Mouse (Mus musculus) embryonic facial prominence, embryonic 11.5 days (tissue): Measurements from ENCODE around the gene Spata31d1b. TPM values are rescaled to one million over a fixed set of nuclear protein-coding genes. Genes with fewer than 3 reads are reported as not detected.
A peak's percentile ranks its signal among the peaks of the same experiment; 100 is the strongest.
"Not testable (repeated sequence)": the region's sequence is repeated elsewhere in the genome, so short reads cannot be mapped to it uniquely, and the experiment has no call there.

ENCODE experiments used
- ATAC-seq: fragments of 200-750 bp; cut with Nextera tagmentation; replicated peaks from 2 replicates; pipeline ENCODE4 v1.8.0; 2017; ENCODE audit warnings: low read depth; ENCODE audit not compliant: insufficient number of reproducible peaks, low FRiP score, low TSS enrichment
- DNase-seq: peaks from one replicate; pipeline ENCODE4 v3.0.0-alpha.2; 2015; ENCODE audit warnings: low spot score
- H3K27ac ChIP-seq: fragments of 300-500 bp; sonication (generic); replicated peaks from 2 replicates; pipeline ENCODE4 v1.5.1; 2014; ENCODE audit warnings: mild to moderate bottlenecking, low read depth, low read length, control low read depth
- H3K27me3 ChIP-seq: fragments of 300-500 bp; sonication (generic); 2 replicates; pipeline ENCODE4 v1.6.1; 2014; ENCODE audit warnings: mild to moderate bottlenecking, low read length, moderate library complexity, mixed read lengths; ENCODE audit not compliant: control insufficient read depth, insufficient read depth
- H3K36me3 ChIP-seq: fragments of 300-500 bp; sonication (generic); replicated peaks from 2 replicates; pipeline ENCODE4 v1.6.1; 2014; ENCODE audit warnings: low read depth, mild to moderate bottlenecking, low read length, moderate library complexity, mixed read lengths; ENCODE audit not compliant: control insufficient read depth, insufficient read depth
- H3K4me1 ChIP-seq: fragments of 300-500 bp; sonication (generic); 2 replicates; pipeline ENCODE4 v1.6.1; 2014; ENCODE audit warnings: low read length, mixed read lengths; ENCODE audit not compliant: control insufficient read depth, insufficient read depth
- H3K4me2 ChIP-seq: fragments of 300-500 bp; sonication (generic); 2 replicates; pipeline ENCODE4 v1.6.1; 2014; ENCODE audit warnings: low read depth, mild to moderate bottlenecking, control low read depth, low read length, moderate library complexity
- H3K4me3 ChIP-seq: fragments of 300-500 bp; sonication (generic); 2 replicates; pipeline ENCODE4 v1.5.1; 2014; ENCODE audit warnings: low read depth, low read length, control low read depth
- H3K9ac ChIP-seq: fragments of 300-500 bp; sonication (generic); replicated peaks from 2 replicates; pipeline ENCODE4 v1.6.1; 2014; ENCODE audit warnings: mild to moderate bottlenecking, control low read depth, low read length
- H3K9me3 ChIP-seq: fragments of 300-500 bp; sonication (generic); replicated peaks from 2 replicates; pipeline ENCODE4 v1.6.1; 2016; ENCODE audit warnings: mild to moderate bottlenecking, low read length, inconsistent platforms, mixed read lengths; ENCODE audit not compliant: control insufficient read depth
- WGBS: fragments of 180-500 bp; shearing (Covaris S2); extraction: QIAGEN DNeasy Blood & Tissue Kit; methylation state at CpG from one replicate; pipeline ENCODE4 v1.1.7; 2014; 5-methylcytosine and 5-hydroxymethylcytosine counted together
- polyA plus RNA-seq: library from polyadenylated mRNA; unstranded; fragments of >200 nt; fragmentation: Nextera tagmentation; extraction: Ambion mirVana; gene quantifications from 2 replicates; pipeline ENCODE4 v1.2.1, GENCODE M21; 2014

The Spata31d1b gene
- polyA plus RNA-seq, 1 experiment from 2014 or later = not detected

DNA sequence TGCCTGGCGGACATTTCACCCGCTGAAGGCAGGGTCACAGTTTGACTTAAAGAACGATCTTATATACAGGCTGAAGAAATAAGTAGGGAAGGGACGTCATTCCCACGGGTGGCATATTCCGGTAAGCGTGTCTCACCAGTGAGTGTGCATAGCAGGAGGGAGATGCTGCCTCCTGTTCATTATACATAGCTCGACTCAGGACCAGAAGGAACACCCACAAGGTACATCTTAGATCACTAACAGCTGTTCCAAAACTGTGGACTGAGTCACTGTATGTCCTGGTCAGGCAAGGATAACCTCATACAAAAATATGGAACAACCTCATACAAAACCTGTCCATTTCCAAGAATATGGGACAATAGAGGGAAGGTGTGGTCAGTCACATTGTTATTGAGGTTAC lies 13.0 kb upstream of the Spata31d1b start:
- Histone ChIP-seq H3K9me3 (no peaks in the 10 kb centered on the region), H3K27ac (no peak overlapping the region), H3K4me2 (no peak overlapping the region), H3K9ac (no peak overlapping the region), H3K4me3 (no peak overlapping the region), H3K36me3 (no peaks in the 10 kb centered on the region), H3K27me3 (no peaks in the 10 kb centered on the region), H3K4me1 (no peaks in the 10 kb centered on the region)
- WGBS = 87% methylated on average over 8 of the region's 8 CpGs
- ATAC-seq (no peak), DNase-seq (no peak)

DNA sequence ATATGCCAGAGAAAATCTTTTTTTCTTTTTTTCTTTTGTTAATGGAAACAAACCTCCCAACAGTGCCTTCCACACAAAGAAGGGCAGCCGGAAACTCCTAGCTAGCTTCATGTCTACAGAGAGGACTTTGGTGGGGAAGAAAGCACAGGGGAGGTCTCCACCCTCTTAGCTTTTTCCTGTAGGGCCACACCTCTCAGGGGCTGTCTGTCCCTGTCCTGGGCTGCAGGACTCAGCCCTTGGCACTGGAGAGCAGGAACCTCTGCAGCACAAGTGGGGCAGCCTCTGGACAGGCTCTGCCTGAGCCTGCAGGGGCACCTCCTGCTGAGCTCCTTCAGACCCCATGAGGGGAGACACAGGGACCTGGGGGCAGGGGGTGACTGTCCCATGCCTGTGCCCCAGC lies 11.9 kb upstream of the Spata31d1b start:
- not testable (repeated sequence) for H3K36me3 ChIP-seq, H3K27ac ChIP-seq, H3K27me3 ChIP-seq, H3K4me1 ChIP-seq, H3K9ac ChIP-seq, H3K9me3 ChIP-seq, DNase-seq, ATAC-seq, H3K4me2 ChIP-seq, H3K4me3 ChIP-seq
- WGBS = 53% methylated on average over 1 of the region's 1 CpGs

DNA sequence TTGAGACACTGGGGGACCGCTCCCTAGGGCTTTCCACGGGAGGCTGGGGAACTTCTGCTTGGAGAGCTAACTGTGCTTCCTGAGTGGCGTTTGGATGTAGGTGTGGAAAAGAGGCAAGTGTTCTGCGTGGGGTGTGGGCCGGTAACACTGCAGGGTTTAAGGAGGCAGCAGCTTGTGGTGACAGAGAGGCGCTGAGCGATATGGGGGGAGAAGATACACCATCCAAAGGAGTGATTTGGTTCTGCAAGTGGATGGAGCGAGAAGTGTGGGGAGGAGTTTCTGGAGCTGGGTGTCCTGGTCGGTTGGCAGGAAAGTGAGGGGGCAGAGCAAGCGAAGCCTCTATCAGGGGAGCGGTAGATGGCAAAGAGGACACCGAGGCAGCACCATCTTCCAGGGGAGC lies 8.6 kb upstream of the Spata31d1b start:
- no peak overlapping the region for H3K4me2 ChIP-seq
- H3K9me3 ChIP-seq = no peaks in the 10 kb centered on the region
- no peak overlapping the region for H3K27ac ChIP-seq
- no peak for ATAC-seq
- no peaks in the 10 kb centered on the region for H3K36me3 ChIP-seq
- no peak overlapping the region for H3K9ac ChIP-seq
- no peak overlapping the region for H3K4me3 ChIP-seq
- WGBS = 83% methylated on average over 12 of the region's 12 CpGs
- no peak for DNase-seq
- H3K27me3 ChIP-seq = no peaks in the 10 kb centered on the region
- no peaks in the 10 kb centered on the region for H3K4me1 ChIP-seq

DNA sequence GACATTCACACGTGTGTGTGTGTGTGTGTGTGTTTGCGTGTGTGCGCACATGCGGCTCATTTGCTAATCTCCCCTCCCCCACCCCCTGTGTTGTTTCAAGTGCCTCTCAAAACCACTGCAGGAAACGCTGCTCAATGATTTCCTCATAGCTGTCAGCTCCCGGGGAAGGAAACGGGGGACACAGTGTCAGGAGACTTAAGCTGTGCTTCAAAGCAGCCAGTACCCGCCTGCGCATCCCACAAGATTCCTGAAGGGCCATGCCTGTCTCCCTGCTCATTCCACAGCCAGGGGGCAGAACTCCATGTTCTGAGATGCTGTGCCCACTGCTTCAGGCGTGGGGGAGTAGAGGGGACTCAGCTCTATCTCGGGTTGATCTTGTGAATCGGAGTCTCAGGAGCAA lies 7.5 kb upstream of the Spata31d1b start:
- DNase-seq (peak; percentile 41), ATAC-seq (no peak)
- no peak overlapping the region for H3K27ac ChIP-seq
- no peaks in the 10 kb centered on the region for H3K27me3 ChIP-seq
- no peak overlapping the region for H3K9ac ChIP-seq
- no peaks in the 10 kb centered on the region for H3K9me3 ChIP-seq
- 43% methylated on average over 12 of the region's 12 CpGs for WGBS
- H3K4me2 ChIP-seq = peak overlapping the region; percentile 13; the same call in 1 of the 2 replicates
- no peaks in the 10 kb centered on the region for H3K4me1 ChIP-seq
- no peak overlapping the region for H3K4me3 ChIP-seq
- H3K36me3 ChIP-seq = no peaks in the 10 kb centered on the region

- Histone ChIP-seq H3K9me3 (no peaks in the 10 kb centered on the region), H3K9ac (no peak within 1 kb of the TSS), H3K27me3 (no peaks in the 10 kb centered on the region), H3K27ac (no peak within 1 kb of the TSS), H3K36me3 (no peaks in the 10 kb centered on the region), H3K4me3 (no peak within 1 kb of the TSS), H3K4me2 (no peak within 1 kb of the TSS), H3K4me1 (no peaks in the 10 kb centered on the region)
- DNase-seq = no peak
- 88% methylated on average over 15 of the region's 15 CpGs for WGBS
- ATAC-seq = no peak
Observed at GRCm38 (mm10) chr13:59710230-59710629, 1.9 kb upstream of the Spata31d1b start, which contains the start of gene Spata31d1a. Gene Spata31d1a, minus strand, starts transcription at chr13:59710330.

- Histone ChIP-seq H3K27ac (no peak overlapping the region), H3K4me2 (no peak overlapping the region), H3K27me3 (no peaks in the 10 kb centered on the region), H3K9ac (no peak overlapping the region), H3K4me3 (no peak overlapping the region), H3K9me3 (no peaks in the 10 kb centered on the region), H3K36me3 (no peaks in the 10 kb centered on the region), H3K4me1 (no peaks in the 10 kb centered on the region)
- ATAC-seq (no peak), DNase-seq (no peak)
- 30% methylated on average over 3 of the region's 3 CpGs for WGBS
Observed at GRCm38 (mm10) chr13:59713710-59714109, 1.6 kb downstream of the Spata31d1b start.

- not testable (repeated sequence) for H3K27ac ChIP-seq, H3K36me3 ChIP-seq, H3K4me2 ChIP-seq, H3K9ac ChIP-seq, DNase-seq, H3K4me1 ChIP-seq, H3K9me3 ChIP-seq, H3K27me3 ChIP-seq, H3K4me3 ChIP-seq
- 37% methylated on average over 6 of the region's 6 CpGs for WGBS
- peak; percentile 59; the same call in 1 of the 2 replicates for ATAC-seq
Observed at GRCm38 (mm10) chr13:59718857-59719440, 6.9 kb downstream of the Spata31d1b start.

DNA sequence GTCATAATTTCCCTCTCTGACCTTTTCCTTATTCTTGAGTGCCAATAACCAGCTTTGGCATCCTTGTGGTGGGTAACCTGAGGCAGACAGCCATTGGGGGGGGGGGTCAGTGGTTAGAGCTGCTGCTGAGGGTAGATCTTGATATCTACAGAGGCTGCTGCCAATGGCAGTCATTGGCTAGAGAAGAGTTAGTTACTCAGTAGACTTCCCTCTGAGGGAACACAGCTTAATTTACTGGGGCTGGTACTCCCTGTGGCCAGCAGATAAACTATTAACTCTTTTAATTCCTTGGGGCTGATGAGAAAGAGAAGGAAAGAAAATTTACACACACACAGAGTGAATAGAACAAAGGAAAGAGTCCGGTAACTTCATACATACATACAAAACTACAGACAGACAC lies 7.4 kb downstream of the Spata31d1b start:
- Histone ChIP-seq H3K9ac (no peak overlapping the region), H3K27me3 (no peaks in the 10 kb centered on the region), H3K27ac (no peak overlapping the region), H3K4me1 (no peaks in the 10 kb centered on the region), H3K4me3 (no peak overlapping the region), H3K9me3 (no peaks in the 10 kb centered on the region), H3K4me2 (no peak overlapping the region), H3K36me3 (no peaks in the 10 kb centered on the region)
- WGBS = 85% methylated on average over 1 of the region's 1 CpGs
- DNase-seq (no peak), ATAC-seq (no peak)
